Mouse (Mus musculus): Measurements from ENCODE around the gene Gm10642. TPM values are rescaled to one million over a fixed set of nuclear protein-coding genes. Genes with fewer than 3 reads are reported as not detected.

The Gm10642 gene
- total RNA-seq, 1 experiment: 0.13 TPM

- in situ Hi-C loops (cut with MboI; ENCODE audit: low sequenced_read_pairs in 2 of 2, unreplicated experiment in 2 of 2): loop anchor here in 1 of 2 experiments (25.0 kb wide), 1 partner anchor 414 kb away; no protein-coding TSS in a partner anchor
- DNase-seq (ENCODE audit: low read depth, low spot score): no peak
- Histone ChIP-seq H3K9ac (ENCODE audit: insufficient read depth, low read depth, low read length, poor library complexity, severe bottlenecking) (no peak overlapping the region), H3K27ac (ENCODE audit: insufficient read depth, low read depth, low read length, poor library complexity, severe bottlenecking) (no peak overlapping the region), H3K4me3 (ENCODE audit: insufficient read depth in 1 of 2, low read depth in 1 of 2, low read length in 2 of 2, poor library complexity in 1 of 2, severe bottlenecking in 1 of 2) (no peak overlapping the region), H3K9me3 (ENCODE audit: control insufficient read depth, insufficient read depth, low read depth, low read length) (no peaks in the 10 kb centered on the region), H3K36me3 (ENCODE audit: control insufficient read depth, insufficient read depth, low read length, poor library complexity, severe bottlenecking) (no peaks in the 10 kb centered on the region), H3K4me1 (ENCODE audit: control insufficient read depth in 2 of 2, insufficient read depth in 2 of 2, low read length in 2 of 2, poor library complexity in 1 of 2) (no peaks in the 10 kb centered on the region)
- TF ChIP-seq CHD2 (IDR thresholded peaks at IDR 0.05; ENCODE audit: low read depth, low read length) (no peak), ZNF384 (IDR thresholded peaks at IDR 0.05; ENCODE audit: low read depth, low read length) (no peak), ZC3H11A (IDR thresholded peaks at IDR 0.05; ENCODE audit: borderline replicate concordance, low read depth, low read length) (no peak), HCFC1 (IDR thresholded peaks at IDR 0.05; ENCODE audit: borderline replicate concordance, insufficient read depth, low read length) (no peak), MAFK (IDR thresholded peaks at IDR 0.05; ENCODE audit: insufficient read depth, low read depth, low read length) (no peak)
Measured at GRCm38 (mm10) chr9:70673656-70674055, 17.6 kb downstream of the Gm10642 start.

GRCm38 (mm10) chr9:70675117-70675516 lies 19.1 kb downstream of the Gm10642 start:
- no peak for DNase-seq (ENCODE audit: low read depth, low spot score)
- TF ChIP-seq MAFK (IDR thresholded peaks at IDR 0.05; ENCODE audit: insufficient read depth, low read depth, low read length) (peak; percentile 50; the same call in 1 of the 2 replicates), ZC3H11A (IDR thresholded peaks at IDR 0.05; ENCODE audit: borderline replicate concordance, low read depth, low read length) (no peak)
- in situ Hi-C loops (cut with MboI; ENCODE audit: low sequenced_read_pairs in 2 of 2, unreplicated experiment in 2 of 2): no loop called here
- no peak overlapping the region for H3K27ac ChIP-seq (ENCODE audit: insufficient read depth, low read depth, low read length, poor library complexity, severe bottlenecking)
- H3K4me1 ChIP-seq (ENCODE audit: control insufficient read depth in 2 of 2, insufficient read depth in 2 of 2, low read length in 2 of 2, poor library complexity in 1 of 2): 0 out of 4 replicates have a peak, but pooled peaks cover 0 to 2% of the 10 kb centered on the region in 2 experiments
- H3K9me3 ChIP-seq (ENCODE audit: control insufficient read depth, insufficient read depth, low read depth, low read length): no peaks in the 10 kb centered on the region
- no peak overlapping the region for H3K4me3 ChIP-seq (ENCODE audit: insufficient read depth in 1 of 2, low read depth in 1 of 2, low read length in 2 of 2, poor library complexity in 1 of 2, severe bottlenecking in 1 of 2)
- H3K9ac ChIP-seq (ENCODE audit: insufficient read depth, low read depth, low read length, poor library complexity, severe bottlenecking): no peak overlapping the region
- H3K36me3 ChIP-seq (ENCODE audit: control insufficient read depth, insufficient read depth, low read length, poor library complexity, severe bottlenecking): no peaks in the 10 kb centered on the region

DNA sequence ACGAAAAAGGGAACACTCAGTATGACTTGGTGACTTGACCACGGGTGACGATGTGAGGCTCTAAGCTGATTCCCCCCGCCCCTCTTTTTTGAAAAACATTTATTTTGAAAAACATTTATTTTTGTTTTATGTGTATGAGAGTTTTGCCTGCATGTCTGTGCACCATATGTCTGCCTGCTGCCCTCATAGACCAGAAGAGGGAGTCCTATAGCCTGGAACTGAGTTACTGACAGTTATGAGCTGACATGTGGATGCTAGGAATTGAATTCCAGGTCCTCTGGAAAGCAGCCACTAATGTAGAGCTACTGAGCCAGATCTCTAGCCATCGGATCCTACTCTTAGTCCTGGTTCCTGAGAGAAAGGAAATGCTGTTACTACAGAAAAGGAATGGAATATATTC lies 19.9 kb downstream of the Gm10642 start:
- Histone ChIP-seq H3K9ac (ENCODE audit: insufficient read depth, low read depth, low read length, poor library complexity, severe bottlenecking) (no peak overlapping the region), H3K36me3 (ENCODE audit: control insufficient read depth, insufficient read depth, low read length, poor library complexity, severe bottlenecking) (no peaks in the 10 kb centered on the region), H3K9me3 (ENCODE audit: control insufficient read depth, insufficient read depth, low read depth, low read length) (no peaks in the 10 kb centered on the region), H3K4me1 (ENCODE audit: control insufficient read depth in 2 of 2, insufficient read depth in 2 of 2, low read length in 2 of 2, poor library complexity in 1 of 2) (0 out of 4 replicates have a peak, but pooled peaks cover 0 to 2% of the 10 kb centered on the region in 2 experiments), H3K27ac (ENCODE audit: insufficient read depth, low read depth, low read length, poor library complexity, severe bottlenecking) (no peak overlapping the region), H3K4me3 (ENCODE audit: insufficient read depth in 1 of 2, low read depth in 1 of 2, low read length in 2 of 2, poor library complexity in 1 of 2, severe bottlenecking in 1 of 2) (no peak overlapping the region)
- in situ Hi-C loops (cut with MboI; ENCODE audit: low sequenced_read_pairs in 2 of 2, unreplicated experiment in 2 of 2): no loop called here
- no peak for TF ChIP-seq CHD2 (IDR thresholded peaks at IDR 0.05; ENCODE audit: low read depth, low read length)
- no peak for TF ChIP-seq ZC3H11A (IDR thresholded peaks at IDR 0.05; ENCODE audit: borderline replicate concordance, low read depth, low read length)
- no peak for TF ChIP-seq ZNF384 (IDR thresholded peaks at IDR 0.05; ENCODE audit: low read depth, low read length)
- no peak for TF ChIP-seq HCFC1 (IDR thresholded peaks at IDR 0.05; ENCODE audit: borderline replicate concordance, insufficient read depth, low read length)
- TF ChIP-seq MAFK (IDR thresholded peaks at IDR 0.05; ENCODE audit: insufficient read depth, low read depth, low read length): no peak
- DNase-seq (ENCODE audit: low read depth, low spot score): no peak

DNA sequence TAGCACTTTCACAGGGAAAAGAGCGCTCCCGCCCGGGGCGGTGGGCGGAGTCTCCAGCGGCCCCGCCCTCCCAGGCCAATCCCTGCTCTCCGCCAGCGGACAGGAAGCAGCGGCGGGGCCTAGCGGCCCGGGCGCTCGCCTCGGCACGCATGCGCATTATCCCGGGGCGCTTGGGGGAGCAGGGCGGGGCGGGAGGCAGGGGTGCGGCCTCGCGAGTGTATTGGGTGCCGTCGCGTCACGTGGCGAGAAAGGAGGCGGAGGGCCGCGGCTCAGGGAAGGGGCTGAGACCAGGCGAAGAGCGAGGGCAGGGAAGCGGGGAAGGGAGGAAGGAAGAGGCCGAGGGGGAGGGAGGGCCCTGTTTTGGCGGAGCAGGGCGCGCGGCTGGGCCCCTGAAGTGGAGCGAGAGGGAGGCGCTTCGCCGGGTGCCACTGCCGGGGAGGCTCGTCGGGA lies 22.7 kb downstream of the Gm10642 start, which contains the start of gene Adam10:
TSS of gene Adam10 (plus strand) at position 316 of the 450 bp plus-strand sequence.
- Histone ChIP-seq H3K9ac (ENCODE audit: insufficient read depth, low read depth, low read length, poor library complexity, severe bottlenecking) (peak within 1 kb of the TSS; percentile 79), H3K27ac (ENCODE audit: insufficient read depth, low read depth, low read length, poor library complexity, severe bottlenecking) (peak within 1 kb of the TSS; percentile 7; the same call in 1 of the 2 replicates), H3K36me3 (ENCODE audit: control insufficient read depth, insufficient read depth, low read length, poor library complexity, severe bottlenecking) (no peaks in the 10 kb centered on the region), H3K4me1 (ENCODE audit: control insufficient read depth in 2 of 2, insufficient read depth in 2 of 2, low read length in 2 of 2, poor library complexity in 1 of 2) (0 out of 4 replicates have a peak, but pooled peaks cover 0 to 2% of the 10 kb centered on the region in 2 experiments), H3K4me3 (ENCODE audit: insufficient read depth in 1 of 2, low read depth in 1 of 2, low read length in 2 of 2, poor library complexity in 1 of 2, severe bottlenecking in 1 of 2) (peak within 1 kb of the TSS; percentile 78 to 93), H3K9me3 (ENCODE audit: control insufficient read depth, insufficient read depth, low read depth, low read length) (no peaks in the 10 kb centered on the region)
- TF ChIP-seq CHD2 (IDR thresholded peaks at IDR 0.05; ENCODE audit: low read depth, low read length) (no peak), ZC3H11A (IDR thresholded peaks at IDR 0.05; ENCODE audit: borderline replicate concordance, low read depth, low read length) (no peak), MAFK (IDR thresholded peaks at IDR 0.05; ENCODE audit: insufficient read depth, low read depth, low read length) (no peak), ZNF384 (IDR thresholded peaks at IDR 0.05; ENCODE audit: low read depth, low read length) (no peak), HCFC1 (IDR thresholded peaks at IDR 0.05; ENCODE audit: borderline replicate concordance, insufficient read depth, low read length) (no peak; the same call in 1 of the 2 replicates)
- DNase-seq (ENCODE audit: low read depth, low spot score): peak; percentile 95
- in situ Hi-C loops (cut with MboI; ENCODE audit: low sequenced_read_pairs in 2 of 2, unreplicated experiment in 2 of 2): no loop called here
